Mouse (Mus musculus) MEL (cell line): ENCODE results near the gene Gm26620. TPM values are rescaled to one million over a fixed set of nuclear protein-coding genes. Genes with fewer than 3 reads are reported as not detected.

Experiments used
- DNase-seq: peaks from one replicate; pipeline ENCODE4 v3.0.0; 2011; ENCODE audit warnings: low read depth, low spot score
- H3K27ac ChIP-seq: 2 replicates; pipeline ENCODE4 v1.5.1; 2012; ENCODE audit warnings: low read depth, mild to moderate bottlenecking, control low read depth, low read length, moderate library complexity; ENCODE audit not compliant: control insufficient read depth
- H3K27me3 ChIP-seq, 2 experiments: fragments of 150-350 bp in 1 of 2; sonication (generic) in 1 of 2; 2 replicates each; pipeline ENCODE4 v1.6.1; 2012; ENCODE audit warnings: low read length in 2 of 2, mild to moderate bottlenecking in 2 of 2, improper control_type of control experiment in 1 of 2, moderate library complexity in 1 of 2; ENCODE audit not compliant: insufficient read depth in 2 of 2, control insufficient read depth in 1 of 2
- H3K36me3 ChIP-seq, 2 experiments: 2 replicates each; pipeline ENCODE4 v1.6.1; 2012 to 2014; ENCODE audit warnings: low read length in 2 of 2, improper control_type of control experiment in 1 of 2, inconsistent platforms in 1 of 2, mild to moderate bottlenecking in 1 of 2; ENCODE audit not compliant: insufficient read depth in 2 of 2, control insufficient read depth in 1 of 2
- H3K4me1 ChIP-seq, 2 experiments: fragments of 150-350 bp in 1 of 2; sonication (generic) in 1 of 2; 2 replicates each; pipeline ENCODE4 v1.6.1; 2012; ENCODE audit warnings: low read length in 2 of 2, improper control_type of control experiment in 1 of 2, mild to moderate bottlenecking in 1 of 2; ENCODE audit not compliant: insufficient read depth in 2 of 2, control insufficient read depth in 1 of 2
- H3K4me3 ChIP-seq, 2 experiments: fragments of 150-350 bp in 1 of 2; sonication (generic) in 1 of 2; 2 replicates each; pipeline ENCODE4 v1.5.1; 2012; ENCODE audit warnings: low read depth in 2 of 2, low read length in 2 of 2, mild to moderate bottlenecking in 2 of 2, moderate library complexity in 2 of 2, control low read depth in 1 of 2, improper control_type of control experiment in 1 of 2; ENCODE audit not compliant: control insufficient read depth in 1 of 2, insufficient read depth in 1 of 2
- H3K79me2 ChIP-seq: 2 replicates; pipeline ENCODE4 v1.6.1; 2012; ENCODE audit warnings: mild to moderate bottlenecking, low read length, moderate library complexity; ENCODE audit not compliant: control insufficient read depth, poor library complexity, insufficient read depth
- H3K9ac ChIP-seq: 2 replicates; pipeline ENCODE4 v1.6.1; 2012; ENCODE audit warnings: low read depth, mild to moderate bottlenecking, control low read depth, low read length, moderate library complexity; ENCODE audit not compliant: control insufficient read depth, poor library complexity, severe bottlenecking
- H3K9me3 ChIP-seq: fragments of 150-350 bp; sonication (generic); replicated peaks from 2 replicates; pipeline ENCODE4 v1.6.1; 2012; ENCODE audit warnings: mild to moderate bottlenecking, low read length, improper control_type of control experiment, moderate library complexity; ENCODE audit not compliant: insufficient read depth
- BHLHE40 ChIP-seq: IDR thresholded peaks from 2 replicates; pipeline ENCODE4 v1.6.1; 2012; ENCODE audit warnings: low read depth, mild to moderate bottlenecking, inconsistent platforms, low read length, improper control_type of control experiment, borderline replicate concordance
- CHD2 ChIP-seq: IDR thresholded peaks from 2 replicates; pipeline ENCODE4 v1.6.1; 2011; ENCODE audit warnings: low read length, improper control_type of control experiment
- CTCF ChIP-seq, 3 experiments: IDR thresholded peaks in 2 of 3; conservative IDR thresholded peaks in 1 of 3; 2 replicates each; pipeline ENCODE4 v1.5.1; 2011 to 2012; ENCODE audit warnings: low read length in 3 of 3, low read depth in 2 of 3, mild to moderate bottlenecking in 2 of 3, improper control_type of control experiment in 1 of 3, inconsistent platforms in 1 of 3, mixed read lengths in 1 of 3, moderate library complexity in 1 of 3; ENCODE audit not compliant: control insufficient read depth in 1 of 3, insufficient read depth in 1 of 3, poor library complexity in 1 of 3, severe bottlenecking in 1 of 3
- KAT2A ChIP-seq: conservative IDR thresholded peaks from 2 replicates; pipeline ENCODE4 v1.6.1; 2012; ENCODE audit warnings: low read depth, low read length, improper control_type of control experiment, inconsistent platforms
- MAX ChIP-seq: IDR thresholded peaks from 2 replicates; pipeline ENCODE4 v1.6.1; 2011; ENCODE audit warnings: low read length, improper control_type of control experiment
- POLR2A ChIP-seq, 2 experiments: IDR thresholded peaks; 2 replicates each; pipeline ENCODE4 v1.6.1; 2011 to 2012; ENCODE audit warnings: low read length in 2 of 2, mild to moderate bottlenecking in 2 of 2, control low read depth in 1 of 2, improper control_type of control experiment in 1 of 2, low read depth in 1 of 2, moderate library complexity in 1 of 2; ENCODE audit not compliant: control insufficient read depth in 1 of 2, insufficient read depth in 1 of 2, poor library complexity in 1 of 2
- POLR2AphosphoS5 ChIP-seq: IDR thresholded peaks from 2 replicates; pipeline ENCODE4 v1.6.1; 2012; ENCODE audit warnings: low read depth, borderline replicate concordance, mild to moderate bottlenecking, inconsistent platforms, low read length, moderate library complexity, mixed read lengths
- RAD21 ChIP-seq: IDR thresholded peaks from 2 replicates; pipeline ENCODE4 v1.6.1; 2011; ENCODE audit warnings: mild to moderate bottlenecking, low read depth, low read length, improper control_type of control experiment
- RCOR1 ChIP-seq: IDR thresholded peaks from 2 replicates; pipeline ENCODE4 v1.6.1; 2012; ENCODE audit warnings: low read depth, mild to moderate bottlenecking, inconsistent platforms, low read length, improper control_type of control experiment
- SMC3 ChIP-seq: IDR thresholded peaks from 2 replicates; pipeline ENCODE4 v1.6.1; 2011; ENCODE audit warnings: low read depth, low read length, improper control_type of control experiment
- ZC3H11A ChIP-seq: IDR thresholded peaks from 2 replicates; pipeline ENCODE4 v1.6.1; 2012; ENCODE audit warnings: low read depth, mild to moderate bottlenecking, inconsistent platforms, low read length, improper control_type of control experiment
- ZKSCAN1 ChIP-seq: IDR thresholded peaks from 2 replicates; pipeline ENCODE4 v1.6.1; 2012; ENCODE audit warnings: low read depth, mild to moderate bottlenecking, inconsistent platforms, low read length, improper control_type of control experiment, moderate library complexity
- ZNF384 ChIP-seq: IDR thresholded peaks from 2 replicates; pipeline ENCODE4 v1.6.1; 2012; ENCODE audit warnings: low read depth, mild to moderate bottlenecking, inconsistent platforms, low read length, improper control_type of control experiment
- polyA plus RNA-seq, 2 experiments: library from polyadenylated mRNA; stranded (reverse) in 1 of 2; unstranded in 1 of 2; fragments of >175 nt in 1 of 2; fragments of >200 nt in 1 of 2; gene quantifications; 2 replicates each; pipeline versions ENCODE4 v1.2.1 to v1.2.4; 2012; ENCODE audit warnings: low replicate concordance in 2 of 2, low read depth in 1 of 2; ENCODE audit not compliant: insufficient read length in 2 of 2, insufficient read depth in 1 of 2, missing spikeins in 1 of 2
- total RNA-seq: library from RNA; depleted of rRNA; stranded (reverse); fragments of 300-350 nt; gene quantifications from 2 replicates; pipeline ENCODE4 v1.2.3, GENCODE M21; 2012

Gene Gm26620
- total and polyA plus RNA-seq, 3 experiments, result 1.0 to 5.5 TPM; not detected in 1

DNA sequence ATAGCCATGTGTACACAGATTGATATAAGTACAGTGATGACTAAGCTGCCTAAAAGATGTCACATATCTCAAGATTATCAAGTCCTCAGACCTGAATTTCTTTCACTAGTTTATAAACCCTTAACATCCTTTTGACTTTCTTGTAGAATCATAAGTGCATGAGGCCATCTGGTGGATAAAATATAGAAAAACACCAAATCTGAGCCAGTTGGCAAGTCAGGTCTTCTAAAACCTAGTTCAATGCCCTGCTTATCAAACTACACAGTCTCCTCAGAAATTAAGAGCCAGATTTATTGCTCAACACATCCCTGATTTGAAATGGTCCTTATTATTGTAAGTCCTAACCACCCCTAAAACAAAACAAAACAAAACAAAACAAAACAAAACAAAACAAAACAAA is 45.2 kb upstream of the Gm26620 start:
- no peaks in the 10 kb centered on the region for H3K9me3 ChIP-seq
- H3K36me3 ChIP-seq, result peaks cover 0 to 5% of the 10 kb centered on the region in 2 experiments; a peak in 2 of 4 replicates
- H3K79me2 ChIP-seq, result no peaks in the 10 kb centered on the region
- H3K27ac ChIP-seq, result no peak overlapping the region
- no peak overlapping the region for H3K9ac ChIP-seq
- no peak overlapping the region for H3K4me3 ChIP-seq
- no peaks in the 10 kb centered on the region for H3K27me3 ChIP-seq
- DNase-seq, result peak; percentile 62
- TF ChIP-seq BHLHE40, result no peak
- TF ChIP-seq SMC3, result peak; percentile 65
- TF ChIP-seq RCOR1, result peak; percentile 90
- TF ChIP-seq CTCF (IDR thresholded peaks at IDR 0.05 in 2 of 3, conservative IDR thresholded peaks at IDR 0.05 in 1 of 3; ENCODE audit: control insufficient read depth in 1 of 3, insufficient read depth in 1 of 3, low read depth in 2 of 3, low read length in 3 of 3, poor library complexity in 1 of 3, severe bottlenecking in 1 of 3), result peak in 1 of 3 experiments; percentile 70; a peak in 3 of 6 replicates
- no peak for TF ChIP-seq ZKSCAN1
- peak; percentile 70 for TF ChIP-seq RAD21
- TF ChIP-seq MAX, result no peak
- TF ChIP-seq POLR2A (IDR thresholded peaks at IDR 0.05; ENCODE audit: control insufficient read depth in 1 of 2, insufficient read depth in 1 of 2, low read depth in 1 of 2, low read length in 2 of 2, poor library complexity in 1 of 2), result no peak
- no peak for TF ChIP-seq POLR2AphosphoS5
- peak; percentile 42; the same call in 1 of the 2 replicates for TF ChIP-seq ZC3H11A
- TF ChIP-seq ZNF384, result no peak
- no peaks in the 10 kb centered on the region for H3K4me1 ChIP-seq

DNA sequence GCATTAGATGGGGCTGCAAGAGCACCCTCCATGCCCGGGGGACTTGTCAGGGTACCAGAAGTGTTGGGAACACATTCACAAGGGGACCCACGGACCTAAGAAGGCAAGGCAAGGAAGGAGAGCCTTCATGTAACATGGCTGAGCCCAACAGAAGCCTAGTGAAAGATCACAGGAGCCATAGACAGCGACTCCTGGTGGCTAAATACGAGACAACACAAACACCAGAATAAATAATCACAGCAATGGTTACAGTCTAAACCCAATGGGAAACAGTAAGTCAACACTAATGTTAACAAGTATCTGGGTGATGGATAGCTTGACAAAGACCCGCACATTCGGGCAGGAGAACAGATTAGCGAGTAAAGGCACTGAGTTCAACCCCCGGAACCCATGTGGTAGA is 40.5 kb upstream of the Gm26620 start:
- Histone ChIP-seq H3K27ac (no peak overlapping the region), H3K4me3 (no peak overlapping the region), H3K9ac (no peak overlapping the region), H3K79me2 (no peaks in the 10 kb centered on the region), H3K27me3 (no peaks in the 10 kb centered on the region), H3K9me3 (no peaks in the 10 kb centered on the region), H3K36me3 (peaks cover 2 to 6% of the 10 kb centered on the region in 2 experiments; a peak in 3 of 4 replicates), H3K4me1 (peaks cover 0 to 3% of the 10 kb centered on the region in 2 experiments; a peak in 1 of 4 replicates)
- peak; percentile 34 for TF ChIP-seq RAD21
- TF ChIP-seq ZC3H11A, result no peak
- TF ChIP-seq KAT2A, result no peak
- TF ChIP-seq CTCF (IDR thresholded peaks at IDR 0.05 in 2 of 3, conservative IDR thresholded peaks at IDR 0.05 in 1 of 3; ENCODE audit: control insufficient read depth in 1 of 3, insufficient read depth in 1 of 3, low read depth in 2 of 3, low read length in 3 of 3, poor library complexity in 1 of 3, severe bottlenecking in 1 of 3), result peak; percentile 33 to 63 (median 57); a peak in 5 of 6 replicates
- TF ChIP-seq CHD2, result no peak
- TF ChIP-seq POLR2A (IDR thresholded peaks at IDR 0.05; ENCODE audit: control insufficient read depth in 1 of 2, insufficient read depth in 1 of 2, low read depth in 1 of 2, low read length in 2 of 2, poor library complexity in 1 of 2), result no peak
- TF ChIP-seq SMC3, result peak; percentile 49
- DNase-seq, result peak; percentile 60
